Mouse (Mus musculus) megakaryocyte-erythroid progenitor cell, adult 5-6 weeks (primary cell): ENCODE data around the gene Prrc2b. TPM values are rescaled to one million over a fixed set of nuclear protein-coding genes. Genes with fewer than 3 reads are reported as not detected.
A peak's percentile ranks its signal among the peaks of the same experiment; 100 is the strongest.

Source experiments
- ATAC-seq: replicated peaks from 2 replicates; pipeline ENCODE4 v1.8.0; 2016; ENCODE audit warnings: mild to moderate bottlenecking, inconsistent platforms; ENCODE audit not compliant: severe bottlenecking, poor library complexity, low FRiP score, low TSS enrichment
- total RNA-seq, 2 experiments: library from RNA; stranded (forward) in 1 of 2; stranded (reverse) in 1 of 2; fragments of 200-1000, 215-1000 nt in 1 of 2; fragments of >200 nt in 1 of 2; fragmentation: Nextera tagmentation in 1 of 2; gene quantifications; 2 replicates each; pipeline ENCODE4 v1.2.3; 2014 to 2017

Gene Prrc2b
- total RNA-seq, 2 experiments from 2014 or later = 20.1 to 58.3 TPM

DNA sequence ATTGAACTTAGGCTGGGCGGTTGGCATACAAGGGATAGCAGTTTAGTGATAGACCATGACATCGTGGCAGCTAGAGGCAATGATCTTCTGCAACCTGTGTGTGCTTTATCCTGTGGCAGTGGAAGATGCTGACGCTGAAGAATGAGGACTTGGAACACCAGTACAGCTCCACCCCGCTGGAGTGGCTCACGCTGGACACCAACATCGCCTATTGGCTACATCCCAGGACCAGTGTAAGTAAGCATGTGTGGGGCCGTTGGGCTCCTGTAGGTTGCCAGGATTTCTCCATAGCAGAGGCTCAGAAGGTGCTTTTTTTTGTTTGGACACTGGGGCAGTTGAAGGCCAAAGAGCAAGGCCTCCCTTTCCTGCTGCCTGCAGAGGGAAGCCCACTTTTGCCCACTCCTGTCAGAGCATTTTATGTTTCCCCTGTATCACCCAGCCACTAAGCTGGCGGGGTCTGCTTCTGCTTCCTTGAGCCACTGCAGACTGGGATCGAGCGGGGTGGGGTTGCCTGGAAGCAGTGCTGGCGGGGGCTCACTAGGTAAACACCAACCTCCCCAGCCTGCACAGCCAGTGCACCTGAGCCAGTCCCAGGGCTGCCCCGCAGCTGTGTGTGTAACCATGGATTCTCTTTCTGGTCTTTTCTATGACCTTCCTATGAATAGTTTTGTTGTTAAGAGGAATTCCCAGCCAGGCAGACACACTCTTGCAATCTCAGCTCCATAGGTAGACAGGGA lies 101.1 kb downstream of the Prrc2b start:
- no peak for ATAC-seq

DNA sequence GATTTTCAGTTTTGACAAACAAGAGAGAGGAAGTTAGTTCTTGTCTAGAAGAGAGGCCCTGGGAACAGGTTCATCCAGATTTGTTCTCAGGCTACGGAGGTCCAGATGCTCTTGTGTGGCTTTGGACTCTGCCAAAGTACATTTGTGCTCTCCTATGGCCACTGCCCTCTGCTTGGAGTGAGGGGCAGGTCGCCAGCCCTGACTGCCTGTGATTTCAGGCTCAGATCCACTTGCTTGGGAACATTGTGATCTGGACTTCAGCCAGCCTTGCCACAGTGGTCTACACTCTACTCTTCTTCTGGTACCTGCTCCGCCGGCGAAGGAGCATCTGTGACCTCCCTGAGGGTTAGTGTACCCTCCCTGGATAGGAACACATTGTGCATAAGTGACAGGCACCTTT lies 101.8 kb downstream of the Prrc2b start:
- no peak for ATAC-seq

DNA sequence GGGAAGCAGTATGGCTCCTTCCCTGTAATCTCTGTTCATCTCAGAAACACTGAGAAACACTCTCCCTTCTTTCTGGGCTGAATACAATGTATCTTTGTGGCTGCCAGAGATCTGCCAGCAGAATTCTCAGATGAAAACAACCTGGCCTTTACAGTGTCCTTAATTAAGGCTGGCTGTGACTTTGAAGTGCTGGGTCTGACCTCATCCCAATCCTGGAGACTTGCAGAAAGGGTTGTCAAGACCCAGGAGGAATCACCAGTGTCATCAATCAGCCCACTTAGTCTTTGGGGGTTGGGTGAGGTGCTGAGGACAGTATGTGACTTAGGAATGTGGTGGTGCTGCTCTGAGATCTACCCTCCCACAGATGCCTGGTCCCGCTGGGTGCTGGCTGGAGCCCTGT lies 102.5 kb downstream of the Prrc2b start:
- ATAC-seq = no peak

DNA sequence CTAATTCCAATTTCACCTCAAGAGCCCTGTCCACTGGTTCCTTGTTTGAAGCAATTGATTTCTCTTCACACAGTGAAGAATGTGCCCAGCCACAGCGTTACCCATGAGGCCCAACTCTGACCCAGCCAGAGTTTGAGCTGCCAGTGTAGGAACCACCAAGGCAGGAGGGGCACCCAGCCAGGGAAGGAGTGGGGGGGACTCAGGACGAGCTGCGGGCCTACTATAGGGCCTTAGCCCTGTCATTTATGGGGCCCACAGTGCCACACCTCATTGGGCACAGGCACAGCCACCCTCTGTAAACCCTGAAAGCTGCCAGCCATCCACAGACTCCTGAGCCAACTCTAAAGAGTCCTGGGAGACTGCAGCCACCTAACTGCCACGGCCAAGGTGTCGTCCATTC lies 103.7 kb downstream of the Prrc2b start:
- no peak for ATAC-seq

DNA sequence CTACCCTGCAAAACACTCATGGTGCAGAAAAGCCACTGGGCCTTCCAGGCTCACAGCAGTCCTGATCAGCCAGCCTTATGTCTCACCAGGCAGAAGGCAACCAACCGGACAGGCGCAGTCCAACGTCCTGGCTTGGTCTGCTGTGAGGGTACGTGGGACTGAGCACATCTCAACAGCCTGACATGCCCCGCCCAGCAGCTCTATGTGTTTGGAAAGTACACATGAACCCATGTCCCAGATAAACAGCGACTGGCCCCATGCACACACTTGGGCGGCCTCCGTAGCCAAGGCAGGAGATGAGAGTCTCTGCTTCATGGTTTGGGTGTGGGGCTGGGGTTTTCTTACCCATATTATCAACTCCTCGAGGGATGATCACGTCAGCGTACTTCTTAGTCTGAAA lies 105.4 kb downstream of the Prrc2b start:
- no peak for ATAC-seq

DNA sequence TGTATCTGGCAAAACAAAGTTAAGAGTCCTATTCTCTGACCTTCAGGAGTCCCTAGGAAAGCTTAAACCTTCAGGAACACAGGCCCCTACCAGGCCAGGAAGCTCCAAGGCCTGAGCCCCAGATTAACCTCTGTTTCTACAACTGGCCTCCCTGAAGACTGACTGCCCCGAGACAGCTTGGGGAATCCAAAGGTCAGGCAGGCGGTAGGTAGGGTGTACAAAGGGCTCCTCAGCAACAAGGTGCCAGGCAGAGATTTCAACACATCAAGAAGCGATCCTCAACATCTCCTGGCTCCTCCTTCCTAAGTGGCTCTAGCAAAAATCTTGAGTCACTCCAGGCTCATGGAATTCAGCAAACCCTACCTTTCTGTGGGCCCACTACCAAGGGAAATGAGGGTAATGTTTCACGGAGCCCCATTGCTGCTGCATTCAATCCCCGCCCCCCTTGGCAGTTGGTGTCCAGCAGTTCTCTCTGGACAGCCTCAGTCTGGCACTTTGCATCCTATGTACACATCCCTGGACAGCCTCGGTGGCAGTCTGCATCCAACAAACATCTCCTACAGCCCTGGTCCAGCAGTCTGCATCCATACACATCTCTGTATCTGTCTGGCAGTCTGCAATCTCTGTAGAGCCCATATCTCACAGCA lies 108.1 kb downstream of the Prrc2b start:
- ATAC-seq = no peak

DNA sequence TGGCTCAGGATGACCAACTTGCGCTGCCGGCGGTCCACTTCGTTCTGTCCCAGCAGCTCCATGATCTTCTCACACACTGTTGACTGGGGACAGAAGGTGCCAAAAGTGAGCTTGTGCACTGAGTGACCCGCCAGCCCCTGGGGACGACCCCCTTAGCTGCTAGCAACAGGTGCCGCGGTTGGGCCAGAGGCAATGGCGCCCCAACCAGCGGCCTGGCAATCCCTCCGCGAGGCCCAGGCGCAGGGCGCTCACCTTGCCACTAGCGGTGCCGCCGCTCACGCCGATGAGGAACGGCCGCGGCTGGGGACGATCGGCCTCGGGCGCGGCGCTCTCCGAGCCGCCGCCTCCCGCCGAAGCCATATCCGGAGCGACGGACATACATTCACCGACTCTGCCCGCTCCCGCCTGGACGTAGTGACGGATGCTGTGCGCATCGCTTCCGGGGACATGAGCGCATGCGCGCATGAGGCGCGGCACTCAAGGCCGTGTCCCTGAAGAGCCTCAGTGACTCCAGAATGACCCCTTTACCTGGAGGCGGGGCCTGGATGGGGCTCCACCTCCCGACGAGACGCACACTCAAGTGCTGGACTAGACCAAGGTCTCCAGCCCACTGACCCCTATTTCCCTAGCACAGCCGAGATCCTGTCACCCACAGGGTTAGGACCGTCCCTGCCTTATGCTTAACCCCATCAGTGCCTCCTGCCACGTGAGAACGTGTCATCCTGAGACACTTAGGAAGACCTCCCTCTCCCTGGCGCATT lies 109.0 kb downstream of the Prrc2b start, which contains the start of gene Uck1:
Uck1 (minus strand) TSS at position 503 of the 761 bp plus-strand sequence.
- ATAC-seq = peak; percentile 89

DNA sequence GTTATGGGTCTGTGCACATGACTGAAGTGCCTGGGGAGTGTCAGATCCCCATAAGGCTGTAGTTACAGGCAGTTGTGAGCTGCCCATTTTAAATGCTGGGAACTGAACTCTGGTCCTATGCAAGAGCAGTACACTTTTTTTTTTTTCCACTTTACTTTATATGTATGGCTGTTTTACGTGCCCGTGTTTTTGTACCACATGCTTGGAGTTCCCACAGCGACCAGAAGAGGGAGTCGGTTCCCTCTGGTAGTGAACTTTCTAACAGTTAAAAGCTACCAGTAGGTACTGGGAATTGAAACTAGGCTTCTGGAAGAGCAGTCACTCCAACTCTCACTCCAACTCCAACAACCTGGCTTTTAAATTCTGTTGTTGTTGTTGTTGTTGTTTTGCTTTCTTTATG lies 109.8 kb downstream of the Prrc2b start:
- peak; percentile 49; the same call in 1 of the 2 replicates for ATAC-seq

DNA sequence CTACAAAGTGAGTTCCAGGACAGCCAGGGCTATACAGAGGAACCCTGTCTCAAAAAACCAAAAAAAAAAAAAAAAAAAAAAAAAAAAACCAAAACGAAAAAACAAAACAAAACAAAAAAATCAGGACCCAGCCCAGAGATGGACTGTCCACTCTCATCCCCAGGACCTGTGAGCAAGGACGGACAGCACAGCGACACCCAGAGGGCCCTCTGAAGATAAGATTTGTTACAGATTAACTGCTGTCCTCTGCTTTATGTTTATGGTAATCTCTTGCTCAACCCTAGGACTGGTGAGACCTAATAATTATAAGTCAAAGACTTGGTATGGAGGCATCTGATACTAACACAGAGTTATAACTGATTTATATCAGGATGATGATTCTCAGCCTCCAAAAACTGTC lies 124.9 kb downstream of the Prrc2b start:
- no peak for ATAC-seq

DNA sequence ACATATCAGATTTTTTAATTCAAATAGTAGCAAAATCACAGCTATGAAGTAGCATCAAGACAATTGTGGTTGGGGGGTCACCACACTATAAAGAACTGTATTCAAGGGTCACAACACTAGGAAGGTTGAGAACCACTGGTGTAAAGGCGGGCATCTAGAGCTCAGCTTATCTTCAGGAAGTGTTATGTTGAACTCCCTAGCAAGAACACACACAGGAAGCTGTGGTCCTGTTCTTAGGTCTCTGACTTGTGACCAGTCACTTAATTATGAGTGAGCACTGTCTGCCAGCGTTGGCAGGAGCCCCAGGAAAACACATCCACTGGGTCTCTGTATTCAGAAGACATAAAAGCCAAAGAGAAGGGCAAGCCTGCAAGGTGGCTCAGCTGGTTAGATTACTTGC lies 131.4 kb downstream of the Prrc2b start:
- no peak for ATAC-seq

DNA sequence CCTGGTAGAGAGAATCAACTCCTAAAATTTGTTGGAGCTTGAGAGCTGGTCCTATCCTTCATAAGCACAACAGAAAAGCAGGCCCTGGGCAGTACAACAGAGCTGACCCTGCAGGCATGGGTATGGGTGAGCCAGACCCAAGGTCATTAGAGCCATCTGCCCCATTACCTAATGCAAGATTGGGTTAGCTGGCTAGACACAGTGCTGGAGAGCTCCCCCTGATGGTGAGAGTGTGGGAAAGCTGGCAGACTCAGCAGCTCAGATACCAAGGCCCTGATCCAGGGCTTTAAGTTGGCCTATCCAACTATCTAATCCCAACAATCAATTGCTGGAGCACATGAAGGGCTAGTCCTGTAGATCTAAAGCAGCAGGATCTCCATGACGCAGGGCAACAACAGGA lies 131.8 kb downstream of the Prrc2b start:
- ATAC-seq = peak; percentile 90

DNA sequence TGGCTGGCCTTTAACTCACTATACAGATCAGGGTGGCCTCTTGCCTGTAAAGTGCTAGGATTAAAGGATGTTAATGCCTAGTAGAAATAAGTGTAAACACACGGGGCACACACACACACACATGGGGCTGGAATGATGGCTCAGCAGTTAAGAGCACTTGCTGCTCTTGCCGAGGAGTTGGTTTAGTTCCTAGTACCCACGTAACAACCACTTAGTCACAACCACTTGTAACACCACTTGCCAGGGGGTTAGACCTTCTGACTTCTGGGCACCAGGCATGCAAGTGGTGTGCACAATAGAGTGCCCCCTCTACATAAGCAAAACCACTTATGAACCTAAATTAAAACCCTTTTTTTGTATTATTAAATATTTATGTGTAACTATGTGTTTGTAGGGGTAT lies 133.1 kb downstream of the Prrc2b start:
- no peak for ATAC-seq

Other genes with a start within 250 kb of the Prrc2b start
- 5.2 TPM in 1 of 2 replicates, not detected in the other for gene Aif1l, start 200.9 kb upstream of the Prrc2b start, total RNA-seq (2014; fragmentation: Nextera tagmentation)
- gene Aif1l, start 200.9 kb upstream of the Prrc2b start, total RNA-seq (2017) = not detected in 2 replicates
- gene Nup214, start 176.6 kb upstream of the Prrc2b start, total RNA-seq (2014; fragmentation: Nextera tagmentation) = 125 and 161 TPM in 2 replicates
- 43.3 and 73.2 TPM in 2 replicates for gene Nup214, start 176.6 kb upstream of the Prrc2b start, total RNA-seq (2017)
- gene Fam78a, start 66.2 kb upstream of the Prrc2b start, total RNA-seq (2014; fragmentation: Nextera tagmentation) = 24.9 and 30.2 TPM in 2 replicates
- gene Fam78a, start 66.2 kb upstream of the Prrc2b start, total RNA-seq (2017) = 17.4 and 23.4 TPM in 2 replicates
- 1.4 and 2.5 TPM in 2 replicates for gene Plpp7, start 55.6 kb upstream of the Prrc2b start, total RNA-seq (2014; fragmentation: Nextera tagmentation)
- gene Plpp7, start 55.6 kb upstream of the Prrc2b start, total RNA-seq (2017) = 0.65 TPM in 1 of 2 replicates, not detected in the other
- gene Pomt1, start 85.5 kb downstream of the Prrc2b start, total RNA-seq (2014; fragmentation: Nextera tagmentation) = 57.6 and 57.7 TPM in 2 replicates
- 27.4 and 29.8 TPM in 2 replicates for gene Pomt1, start 85.5 kb downstream of the Prrc2b start, total RNA-seq (2017)
- 47.2 and 72.7 TPM in 2 replicates for gene Uck1, start 109.1 kb downstream of the Prrc2b start, total RNA-seq (2014; fragmentation: Nextera tagmentation)
- 21.5 and 21.9 TPM in 2 replicates for gene Uck1, start 109.1 kb downstream of the Prrc2b start, total RNA-seq (2017)
- gene Golga2, start 136.3 kb downstream of the Prrc2b start, total RNA-seq (2014; fragmentation: Nextera tagmentation) = 34.8 and 39.0 TPM in 2 replicates
- 41.6 and 44.5 TPM in 2 replicates for gene Golga2, start 136.3 kb downstream of the Prrc2b start, total RNA-seq (2017)
- 309 and 320 TPM in 2 replicates for gene Swi5, start 137.0 kb downstream of the Prrc2b start, total RNA-seq (2014; fragmentation: Nextera tagmentation)
- 438 and 550 TPM in 2 replicates for gene Swi5, start 137.0 kb downstream of the Prrc2b start, total RNA-seq (2017)
- gene Ciz1, start 201.2 kb downstream of the Prrc2b start, total RNA-seq (2014; fragmentation: Nextera tagmentation) = 140 and 155 TPM in 2 replicates
- gene Ciz1, start 201.2 kb downstream of the Prrc2b start, total RNA-seq (2017) = 41.0 and 87.4 TPM in 2 replicates
- gene Dnm1, start 202.3 kb downstream of the Prrc2b start, total RNA-seq (2014; fragmentation: Nextera tagmentation) = not detected in 2 replicates
- not detected in 2 replicates for gene Dnm1, start 202.3 kb downstream of the Prrc2b start, total RNA-seq (2017)
- gene 1110008P14Rik, start 230.9 kb downstream of the Prrc2b start, total RNA-seq (2014; fragmentation: Nextera tagmentation) = 24.6 and 41.0 TPM in 2 replicates
- gene 1110008P14Rik, start 230.9 kb downstream of the Prrc2b start, total RNA-seq (2017) = 15.8 and 18.7 TPM in 2 replicates
- gene Lcn2, start 237.2 kb downstream of the Prrc2b start, total RNA-seq (2014; fragmentation: Nextera tagmentation) = 98.8 TPM in 1 of 2 replicates, not detected in the other
- 4.9 and 19.5 TPM in 2 replicates for gene Lcn2, start 237.2 kb downstream of the Prrc2b start, total RNA-seq (2017)
- gene Ptges2, start 244.8 kb downstream of the Prrc2b start, total RNA-seq (2014; fragmentation: Nextera tagmentation) = 10.3 and 11.2 TPM in 2 replicates
- gene Ptges2, start 244.8 kb downstream of the Prrc2b start, total RNA-seq (2017) = 14.4 and 18.4 TPM in 2 replicates